ENCODE assay signal across 8 mouse cellular contexts in genomic region chr4:88937866-88938711, GRCm38 (mm10). TPM values are rescaled to one million over a fixed set of nuclear protein-coding genes. Genes with fewer than 3 reads are reported as not detected.
DNase-seq lines count a peak whose midpoint lies in the region; ATAC-seq lines count a peak whose summit lies in the region.

No protein-coding gene starts in this region.

- peaks cover 9% of the 10 kb centered on the region; the same call in 1 of the 2 replicates for H3K4me1 ChIP-seq in heart, embryonic 10.5 days
- H3K4me1 ChIP-seq in kidney, embryonic 14.5 days (ENCODE audit: control insufficient read depth, insufficient read depth, low read length): 0 out of 2 replicates have a peak, but pooled peaks cover 3% of the 10 kb centered on the region
- H3K4me1 ChIP-seq in limb, embryonic 15.5 days: peaks cover 11% of the 10 kb centered on the region
- H3K4me1 ChIP-seq in midbrain, embryonic 16.5 days (ENCODE audit: control insufficient read depth, insufficient read depth, low read length): peaks cover 4% of the 10 kb centered on the region; the same call in 1 of the 2 replicates
- 0 out of 2 replicates have a peak, but pooled peaks cover 3% of the 10 kb centered on the region for H3K4me1 ChIP-seq in stomach, embryonic 15.5 days

- WGBS in heart, embryonic 10.5 days: under 1% methylated on average over 86 of the region's 104 CpGs
- WGBS in kidney, embryonic 14.5 days: under 1% methylated on average over 86 of the region's 104 CpGs
- under 1% methylated on average over 101 of the region's 104 CpGs for WGBS in limb, embryonic 15.5 days
- WGBS in midbrain, embryonic 16.5 days: 1% methylated on average over 82 of the region's 104 CpGs
- under 1% methylated on average over 91 of the region's 104 CpGs for WGBS in stomach, embryonic 15.5 days

- H3K9ac ChIP-seq in kidney, embryonic 14.5 days (ENCODE audit: low read depth, low read length): peak overlapping the region; percentile 42
- H3K9ac ChIP-seq in limb, embryonic 15.5 days: peak overlapping the region; percentile 39
- peak overlapping the region; percentile 85 for H3K9ac ChIP-seq in midbrain, embryonic 16.5 days (ENCODE audit: low read depth, low read length)
- peak overlapping the region; percentile 41; the same call in 1 of the 2 replicates for H3K9ac ChIP-seq in stomach, embryonic 15.5 days

- DNase-seq in heart, embryonic 10.5 days (ENCODE audit: low spot score): peak; percentile 82
- DNase-seq in heart, adult 8-10 months (ENCODE audit: low spot score): no peak

- H3K27me3 ChIP-seq in heart, embryonic 10.5 days (ENCODE audit: insufficient read depth, poor library complexity, severe bottlenecking): peaks cover 50% of the 10 kb centered on the region
- H3K27me3 ChIP-seq in kidney, embryonic 14.5 days (ENCODE audit: control insufficient read depth, insufficient read depth, low read length): peaks cover 44% of the 10 kb centered on the region
- peaks cover 35% of the 10 kb centered on the region for H3K27me3 ChIP-seq in limb, embryonic 15.5 days
- H3K27me3 ChIP-seq in midbrain, embryonic 16.5 days (ENCODE audit: control insufficient read depth, insufficient read depth, low read depth, low read length): peaks cover 12% of the 10 kb centered on the region
- H3K27me3 ChIP-seq in stomach, embryonic 15.5 days (replicated peaks): peaks cover 15% of the 10 kb centered on the region; the same call in 1 of the 2 replicates

- H3K36me3 ChIP-seq in heart, embryonic 10.5 days: no peaks in the 10 kb centered on the region
- no peaks in the 10 kb centered on the region for H3K36me3 ChIP-seq in kidney, embryonic 14.5 days (ENCODE audit: control insufficient read depth, insufficient read depth, low read length)
- no peaks in the 10 kb centered on the region for H3K36me3 ChIP-seq in limb, embryonic 15.5 days
- no peaks in the 10 kb centered on the region for H3K36me3 ChIP-seq in midbrain, embryonic 16.5 days (ENCODE audit: control insufficient read depth, insufficient read depth, low read length)
- H3K36me3 ChIP-seq in stomach, embryonic 15.5 days: no peaks in the 10 kb centered on the region

- peak overlapping the region; percentile 86 for H3K27ac ChIP-seq in heart, embryonic 10.5 days
- H3K27ac ChIP-seq in kidney, embryonic 14.5 days (ENCODE audit: low read depth, low read length): no peak overlapping the region
- no peak overlapping the region; the same call in 1 of the 2 replicates for H3K27ac ChIP-seq in limb, embryonic 15.5 days
- peak overlapping the region; percentile 85 for H3K27ac ChIP-seq in midbrain, embryonic 16.5 days (ENCODE audit: low read length)
- H3K27ac ChIP-seq in stomach, embryonic 15.5 days: peak overlapping the region; percentile 67

- peak; percentile 87 for ATAC-seq in common myeloid progenitor, adult 5-6 weeks (replicated peaks; ENCODE audit: low read depth, poor library complexity, severe bottlenecking)
- ATAC-seq in granulocyte monocyte progenitor cell, adult 5-6 weeks (replicated peaks; ENCODE audit: poor library complexity, severe bottlenecking): peak; percentile 93
- ATAC-seq in kidney, embryonic 14.5 days (ENCODE audit: low FRiP score, low TSS enrichment): peak; percentile 97
- ATAC-seq in limb, embryonic 15.5 days (ENCODE audit: insufficient number of reproducible peaks, low FRiP score, low TSS enrichment, low read depth): peak; percentile 48; the same call in 1 of the 2 replicates
- peak; percentile 97 for ATAC-seq in midbrain, embryonic 16.5 days
- ATAC-seq in stomach, embryonic 15.5 days (ENCODE audit: insufficient read depth, low FRiP score, low read depth): peak; percentile 96

- peak overlapping the region; percentile 95 for H3K4me2 ChIP-seq in kidney, embryonic 14.5 days (replicated peaks; ENCODE audit: low read depth, low read length)
- peak overlapping the region; percentile 97 for H3K4me2 ChIP-seq in limb, embryonic 15.5 days
- H3K4me2 ChIP-seq in midbrain, embryonic 16.5 days (ENCODE audit: low read length): peak overlapping the region; percentile 90
- peak overlapping the region; percentile 84 for H3K4me2 ChIP-seq in stomach, embryonic 15.5 days

- no peaks in the 10 kb centered on the region for H3K9me3 ChIP-seq in heart, embryonic 10.5 days
- H3K9me3 ChIP-seq in kidney, embryonic 14.5 days (ENCODE audit: control insufficient read depth, low read length): no peaks in the 10 kb centered on the region
- H3K9me3 ChIP-seq in limb, embryonic 15.5 days: no peaks in the 10 kb centered on the region
- H3K9me3 ChIP-seq in midbrain, embryonic 16.5 days (replicated peaks; ENCODE audit: control insufficient read depth, low read length, poor library complexity, severe bottlenecking): no peaks in the 10 kb centered on the region
- no peaks in the 10 kb centered on the region for H3K9me3 ChIP-seq in stomach, embryonic 15.5 days

- peak overlapping the region; percentile 83 for H3K4me3 ChIP-seq in heart, embryonic 10.5 days
- peak overlapping the region; percentile 62 for H3K4me3 ChIP-seq in kidney, embryonic 14.5 days (ENCODE audit: low read length)
- H3K4me3 ChIP-seq in limb, embryonic 15.5 days: peak overlapping the region; percentile 65
- H3K4me3 ChIP-seq in midbrain, embryonic 16.5 days (ENCODE audit: low read depth, low read length): peak overlapping the region; percentile 68
- peak overlapping the region; percentile 66 for H3K4me3 ChIP-seq in stomach, embryonic 15.5 days (replicated peaks)

RNA-seq across cellular contexts. Expression of gene Ifne, which starts 58.1 kb away (rescaled TPM):
- polyA plus RNA-seq in heart, embryonic 10.5 days (2016; fragmentation: Nextera tagmentation; extraction: Ambion mirVana): not detected in 2 replicates
- total RNA-seq in heart, adult 8-10 months (2022): not detected
- not detected in 2 replicates for total RNA-seq in common myeloid progenitor, adult 5-6 weeks (2017)
- total RNA-seq in granulocyte monocyte progenitor cell, adult 5-6 weeks (2014; fragmentation: Nextera tagmentation): not detected in 2 replicates
- not detected in 2 replicates for total RNA-seq in granulocyte monocyte progenitor cell, adult 5-6 weeks (2017)
- polyA plus RNA-seq in kidney, embryonic 14.5 days (2014; fragmentation: Nextera tagmentation; extraction: Ambion mirVana): not detected in 2 replicates
- polyA plus RNA-seq in limb, embryonic 15.5 days (2015; fragmentation: Nextera tagmentation; extraction: Ambion mirVana): not detected in 2 replicates
- polyA plus RNA-seq in midbrain, embryonic 16.5 days (2015; fragmentation: Nextera tagmentation; extraction: Ambion mirVana): not detected in 2 replicates
- not detected in 2 replicates for polyA plus RNA-seq in stomach, embryonic 15.5 days (2015; fragmentation: Nextera tagmentation; extraction: Ambion mirVana)

Comparison
In these comparisons a context has a peak if more than half of its experiments do, and no peak if none do; other contexts are left out.
1. H3K27ac ChIP-seq: peak in heart, embryonic 10.5 days (single experiment), midbrain, embryonic 16.5 days (single experiment) and stomach, embryonic 15.5 days (single experiment); none in kidney, embryonic 14.5 days (single experiment) and limb, embryonic 15.5 days (single experiment).
2. Peak in every context shown above with its lines, with median percentiles within 50 percentile points of each other: H3K4me3 ChIP-seq, ATAC-seq, H3K4me2 ChIP-seq and H3K9ac ChIP-seq.